In the genomic region with DNA sequence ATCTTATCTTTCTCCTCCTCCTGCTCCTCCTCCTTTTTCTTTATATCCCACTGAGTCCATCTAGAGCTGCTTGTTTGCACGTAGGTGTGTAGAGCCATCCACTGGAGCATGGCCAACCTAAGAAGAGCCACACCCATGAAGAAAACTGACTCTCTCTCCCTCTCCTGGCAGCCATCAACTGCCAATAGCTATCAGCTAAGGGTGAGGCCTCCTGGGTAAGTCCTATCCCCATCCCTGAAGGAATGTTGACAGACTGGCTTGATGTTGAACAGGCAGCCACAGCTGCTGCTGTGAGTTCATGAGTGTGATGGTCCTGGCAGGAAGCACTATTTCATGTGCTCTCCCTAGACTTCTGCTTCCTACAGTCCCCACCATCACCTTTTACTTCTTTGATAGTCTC, we compare ENCODE assay signal across 20 mouse cellular contexts. TPM values are rescaled to one million over a fixed set of nuclear protein-coding genes. Genes with fewer than 3 reads are reported as not detected.
A peak's percentile ranks its signal among the peaks of the same experiment; 100 is the strongest.
DNase-seq lines count a peak whose midpoint lies in the region; ATAC-seq lines count a peak whose summit lies in the region.
"Had no signal": no experiment of that assay in that cellular context is flagged by ENCODE, and none has a peak within 500 bp of the region (broad histone marks: within the 10 kb centered on the region; RNA-seq: fewer than 3 reads in every experiment).

No protein-coding gene starts in this region.

- WGBS in heart, embryonic 10.5 days, result 20% methylated on average over 1 of the region's 1 CpGs
- WGBS in liver, embryonic 11.5 days, result 44% methylated on average over 1 of the region's 1 CpGs
- 32% methylated on average over 1 of the region's 1 CpGs for WGBS in liver, embryonic 12.5 days (ENCODE audit: insufficient replicate concordance)
- 24% methylated on average over 1 of the region's 1 CpGs for WGBS in liver, embryonic 16.5 days (ENCODE audit: insufficient replicate concordance)

- no peak overlapping the region for H3K27ac ChIP-seq in heart, embryonic 10.5 days
- H3K27ac ChIP-seq in liver, embryonic 11.5 days (ENCODE audit: low read depth, low read length), result no peak overlapping the region
- H3K27ac ChIP-seq in liver, embryonic 12.5 days, result no peak overlapping the region
- no peak overlapping the region for H3K27ac ChIP-seq in liver, embryonic 16.5 days (ENCODE audit: low read length)
- H3K27ac ChIP-seq: forebrain, embryonic 15.5 days; hindbrain, embryonic 14.5 days; midbrain, embryonic 13.5 days had no signal

- H3K4me1 ChIP-seq in heart, embryonic 10.5 days, result peaks cover 6% of the 10 kb centered on the region; the same call in 1 of the 2 replicates
- H3K4me1 ChIP-seq in liver, embryonic 11.5 days (replicated peaks; ENCODE audit: control insufficient read depth, insufficient read depth, low read length), result no peaks in the 10 kb centered on the region
- no peaks in the 10 kb centered on the region for H3K4me1 ChIP-seq in liver, embryonic 12.5 days
- peaks cover 3% of the 10 kb centered on the region for H3K4me1 ChIP-seq in liver, embryonic 16.5 days (ENCODE audit: control insufficient read depth, low read depth, low read length)
- H3K4me1 ChIP-seq: forebrain, embryonic 15.5 days; midbrain, embryonic 13.5 days had no signal

- no peak overlapping the region for H3K4me3 ChIP-seq in heart, embryonic 10.5 days
- H3K4me3 ChIP-seq in liver, embryonic 11.5 days (ENCODE audit: low read depth, low read length), result no peak overlapping the region
- H3K4me3 ChIP-seq in liver, embryonic 12.5 days, result no peak overlapping the region
- H3K4me3 ChIP-seq in liver, embryonic 16.5 days (ENCODE audit: low read depth, low read length), result no peak overlapping the region
- H3K4me3 ChIP-seq: erythroblast, embryonic 14.5 days; forebrain, embryonic 15.5 days; midbrain, embryonic 13.5 days had no signal

- H3K36me3 ChIP-seq in heart, embryonic 10.5 days, result no peaks in the 10 kb centered on the region
- no peaks in the 10 kb centered on the region for H3K36me3 ChIP-seq in liver, embryonic 11.5 days (ENCODE audit: control insufficient read depth, insufficient read depth, low read length)
- H3K36me3 ChIP-seq in liver, embryonic 12.5 days, result no peaks in the 10 kb centered on the region
- H3K36me3 ChIP-seq in liver, embryonic 16.5 days (ENCODE audit: control insufficient read depth, insufficient read depth), result no peaks in the 10 kb centered on the region
- H3K36me3 ChIP-seq: forebrain, embryonic 15.5 days; midbrain, embryonic 13.5 days had no signal

- H3K27me3 ChIP-seq in heart, embryonic 10.5 days (ENCODE audit: insufficient read depth, poor library complexity, severe bottlenecking), result no peaks in the 10 kb centered on the region
- H3K27me3 ChIP-seq in liver, embryonic 11.5 days (replicated peaks; ENCODE audit: control insufficient read depth, insufficient read depth, low read length), result no peaks in the 10 kb centered on the region
- peaks cover 9% of the 10 kb centered on the region; the same call in 1 of the 2 replicates for H3K27me3 ChIP-seq in liver, embryonic 12.5 days (replicated peaks)
- H3K27me3 ChIP-seq in liver, embryonic 16.5 days (ENCODE audit: control insufficient read depth, insufficient read depth, low read depth, low read length), result no peaks in the 10 kb centered on the region
- H3K27me3 ChIP-seq: forebrain, embryonic 15.5 days; midbrain, embryonic 13.5 days had no signal

- peak; percentile 75 for DNase-seq in heart, embryonic 10.5 days (ENCODE audit: low spot score)
- no peak for DNase-seq in heart, postnatal 4 days
- no peak for DNase-seq in liver, embryonic 11.5 days (ENCODE audit: low spot score)
- DNase-seq in yolk sac, embryonic 10.5 days (ENCODE audit: low spot score), result peak; percentile 29
- DNase-seq in ovary, postnatal 10 days (ENCODE audit: low spot score), result no peak
- no peak for DNase-seq in layer of hippocampus, postnatal 10 days (ENCODE audit: low spot score in 2 of 2)
- DNase-seq: adrenal gland, adult 2 months; cerebellum, postnatal 10 days; kidney, adult 2 months; kidney, postnatal 25 days; layer of hippocampus, postnatal 36 days; lung, adult 2 months; lung, postnatal 4 days; thymus, adult 2 months had no signal

- H3K4me2 ChIP-seq in liver, embryonic 11.5 days, result no peak overlapping the region
- H3K4me2 ChIP-seq in liver, embryonic 12.5 days, result no peak overlapping the region
- no peak overlapping the region for H3K4me2 ChIP-seq in liver, embryonic 16.5 days (ENCODE audit: low read depth, low read length)
- H3K4me2 ChIP-seq: forebrain, embryonic 15.5 days; hindbrain, embryonic 14.5 days; midbrain, embryonic 13.5 days had no signal

- H3K9me3 ChIP-seq in heart, embryonic 10.5 days, result no peaks in the 10 kb centered on the region
- no peaks in the 10 kb centered on the region for H3K9me3 ChIP-seq in liver, embryonic 11.5 days (ENCODE audit: control insufficient read depth, low read length)
- H3K9me3 ChIP-seq in liver, embryonic 12.5 days (replicated peaks), result no peaks in the 10 kb centered on the region
- no peaks in the 10 kb centered on the region for H3K9me3 ChIP-seq in liver, embryonic 16.5 days (replicated peaks; ENCODE audit: control insufficient read depth, low read length)
- H3K9me3 ChIP-seq: forebrain, embryonic 15.5 days; midbrain, embryonic 13.5 days had no signal

- ATAC-seq in liver, embryonic 11.5 days (replicated peaks; ENCODE audit: low FRiP score), result peak; percentile 46; the same call in 1 of the 2 replicates
- no peak for ATAC-seq in liver, embryonic 12.5 days
- peak; percentile 50 for ATAC-seq in liver, embryonic 16.5 days (ENCODE audit: low read depth)
- ATAC-seq: forebrain, embryonic 15.5 days; midbrain, embryonic 13.5 days had no signal

- no peak overlapping the region for H3K9ac ChIP-seq in liver, embryonic 11.5 days (ENCODE audit: low read depth, low read length)
- H3K9ac ChIP-seq in liver, embryonic 12.5 days, result no peak overlapping the region
- H3K9ac ChIP-seq in liver, embryonic 16.5 days (ENCODE audit: low read depth, low read length), result no peak overlapping the region
- H3K9ac ChIP-seq: forebrain, embryonic 15.5 days; hindbrain, embryonic 14.5 days; midbrain, embryonic 13.5 days had no signal

RNA-seq across cellular contexts. Expression of a gene that starts 8.4 kb away (rescaled TPM):
- 37.6 and 48.9 TPM in 2 replicates for polyA plus RNA-seq in heart, embryonic 10.5 days (2016; fragmentation: Nextera tagmentation; extraction: Ambion mirVana)
- total RNA-seq in heart, postnatal 4 days (2021), result 100 to 1,000 TPM; 274 to 277 TPM
- polyA plus RNA-seq in liver, embryonic 11.5 days (2014; fragmentation: Nextera tagmentation; extraction: Ambion mirVana), result 104 and 125 TPM in 2 replicates
- 88.6 and 105 TPM in 2 replicates for polyA plus RNA-seq in liver, embryonic 12.5 days (2016; fragmentation: Nextera tagmentation; extraction: Ambion mirVana)
- 40.9 and 41.7 TPM in 2 replicates for polyA plus RNA-seq in liver, embryonic 16.5 days (2015; fragmentation: Nextera tagmentation; extraction: Ambion mirVana)
- 100 to 1,000 TPM; 101 to 110 TPM for total RNA-seq in layer of hippocampus, postnatal 10 days (2021)

RNA-seq across cellular contexts. Expression of a gene that starts 43.3 kb away (rescaled TPM):
- 0.60 and 1.0 TPM in 2 replicates for polyA plus RNA-seq in heart, embryonic 10.5 days (2016; fragmentation: Nextera tagmentation; extraction: Ambion mirVana)
- under 1 TPM; 0.21 to 0.36 TPM for total RNA-seq in heart, postnatal 4 days (2021)
- polyA plus RNA-seq in liver, embryonic 11.5 days (2014; fragmentation: Nextera tagmentation; extraction: Ambion mirVana), result 1.1 TPM in 2 replicates
- 0.65 and 1.1 TPM in 2 replicates for polyA plus RNA-seq in liver, embryonic 12.5 days (2016; fragmentation: Nextera tagmentation; extraction: Ambion mirVana)
- polyA plus RNA-seq in liver, embryonic 16.5 days (2015; fragmentation: Nextera tagmentation; extraction: Ambion mirVana), result 0.72 and 1.1 TPM in 2 replicates
- total RNA-seq in layer of hippocampus, postnatal 10 days (2021), result 1 to 10 TPM; 6.4 to 7.3 TPM
- polyA plus RNA-seq: adrenal gland, adult 2 months; erythroblast, embryonic 14.5 days had no signal

Comparison
In these comparisons a context has a peak if more than half of its experiments do, and no peak if none do; other contexts are left out.
1. DNase-seq: peak in heart, embryonic 10.5 days (single experiment) and yolk sac, embryonic 10.5 days (single experiment); none in heart, postnatal 4 days (single experiment), liver, embryonic 11.5 days (single experiment), ovary, postnatal 10 days (single experiment) and layer of hippocampus, postnatal 10 days (0 of 2).